Mouse (Mus musculus) C2C12 (cell line): ENCODE data around the gene Ttll5.

Source experiments
- CEBPB ChIP-seq: IDR thresholded peaks from one replicate; pipeline ENCODE4 v1.6.1; 2011; ENCODE audit warnings: low read depth, mild to moderate bottlenecking, control low read depth, moderate library complexity
- CTCF ChIP-seq: IDR thresholded peaks from one replicate; pipeline ENCODE4 v1.5.1; 2011; ENCODE audit not compliant: control insufficient read depth, insufficient read depth, insufficient read length
- MAX ChIP-seq: IDR thresholded peaks from one replicate; pipeline ENCODE4 v1.6.1; 2011; ENCODE audit warnings: mild to moderate bottlenecking, control low read depth
- MYOD1 ChIP-seq: IDR thresholded peaks from one replicate; pipeline ENCODE4 v1.6.1; 2011; ENCODE audit warnings: low read depth; ENCODE audit not compliant: control insufficient read depth, insufficient read length
- MYOG ChIP-seq: IDR thresholded peaks from one replicate; pipeline ENCODE4 v1.6.1; 2011; ENCODE audit not compliant: control insufficient read depth, insufficient read length; ENCODE audit errors: extremely low read depth
- USF1 ChIP-seq: IDR thresholded peaks from one replicate; pipeline ENCODE4 v1.6.1; 2011; ENCODE audit warnings: low read depth, mild to moderate bottlenecking, control low read depth, moderate library complexity

GRCm38 (mm10) chr12:85857300-85857699, 32.8 kb downstream of the Ttll5 start:
- TF ChIP-seq CTCF (no peak), MYOD1 (no peak), MYOG (no peak), CEBPB (no peak), USF1 (no peak), MAX (no peak)
